Mouse (Mus musculus): ENCODE measurements around the gene Tle2.

Gene Tle2

GRCm38 (mm10) chr10:81575208-81575631, 859 bp downstream of the Tle2 start:
- DNase-seq (ENCODE audit: low spot score) = no peak

GRCm38 (mm10) chr10:81575695-81576094, 1.3 kb downstream of the Tle2 start:
- DNase-seq (ENCODE audit: low spot score) = no peak

GRCm38 (mm10) chr10:81579967-81580366, 5.6 kb downstream of the Tle2 start:
- DNase-seq (ENCODE audit: low spot score) = no peak

GRCm38 (mm10) chr10:81580441-81581070, 6.2 kb downstream of the Tle2 start:
- no peak for DNase-seq (ENCODE audit: low spot score)

- DNase-seq (ENCODE audit: low spot score) = no peak
These were observed 9.0 kb downstream of the Tle2 start for GRCm38 (mm10) chr10:81583347-81583746.

GRCm38 (mm10) chr10:81588739-81589138, 14.4 kb downstream of the Tle2 start:
- DNase-seq (ENCODE audit: low spot score) = no peak

GRCm38 (mm10) chr10:81591846-81592245, 17.5 kb downstream of the Tle2 start:
- DNase-seq (ENCODE audit: low spot score) = no peak

- no peak for DNase-seq (ENCODE audit: low spot score)
These were observed 18.3 kb downstream of the Tle2 start for GRCm38 (mm10) chr10:81592631-81593030.

GRCm38 (mm10) chr10:81593223-81593622, 18.9 kb downstream of the Tle2 start:
- no peak for DNase-seq (ENCODE audit: low spot score)

- DNase-seq (ENCODE audit: low spot score) = no peak
These were observed 19.6 kb downstream of the Tle2 start for GRCm38 (mm10) chr10:81593935-81594334.

GRCm38 (mm10) chr10:81595599-81595998, 21.2 kb downstream of the Tle2 start:
- DNase-seq (ENCODE audit: low spot score) = no peak

- DNase-seq (ENCODE audit: low spot score) = peak; percentile 50
These were observed 22.2 kb downstream of the Tle2 start for GRCm38 (mm10) chr10:81596611-81597010.

GRCm38 (mm10) chr10:81597137-81597950, 23.0 kb downstream of the Tle2 start:
- DNase-seq (ENCODE audit: low spot score) = no peak

GRCm38 (mm10) chr10:81598342-81598741, 24.0 kb downstream of the Tle2 start:
- DNase-seq (ENCODE audit: low spot score) = no peak

- no peak for DNase-seq (ENCODE audit: low spot score)
These were observed 24.5 kb downstream of the Tle2 start for GRCm38 (mm10) chr10:81598871-81599270.

GRCm38 (mm10) chr10:81599630-81600029, 25.3 kb downstream of the Tle2 start:
- DNase-seq (ENCODE audit: low spot score) = no peak

- DNase-seq (ENCODE audit: low spot score) = no peak
These were observed 25.7 kb downstream of the Tle2 start for GRCm38 (mm10) chr10:81600096-81600495.

- peak; percentile 95 for DNase-seq (ENCODE audit: low spot score)
These were observed 26.4 kb downstream of the Tle2 start, which contains the start of gene Tle6 for GRCm38 (mm10) chr10:81600738-81601203. TSS of gene Tle6 (minus strand) at chr10:81601073.

- DNase-seq (ENCODE audit: low spot score) = no peak
These were observed 27.1 kb downstream of the Tle2 start for GRCm38 (mm10) chr10:81601396-81601905.

- DNase-seq (ENCODE audit: low spot score) = no peak
These were observed 28.4 kb downstream of the Tle2 start for GRCm38 (mm10) chr10:81602741-81603151.

- DNase-seq (ENCODE audit: low spot score) = no peak
These were observed 29.9 kb downstream of the Tle2 start for GRCm38 (mm10) chr10:81604019-81604967.
